Mouse (Mus musculus) cortical plate, adult 2 months (tissue): ENCODE results near the gene Thnsl2.

Experiments used
- CTCF ChIP-seq: fragments of 200-500 bp; IDR thresholded peaks from 2 replicates; pipeline ENCODE4 v1.5.1; 2011; ENCODE audit warnings: mild to moderate bottlenecking, control low read depth, low read length; ENCODE audit not compliant: insufficient read depth; ENCODE audit errors: extremely low read depth
- POLR2A ChIP-seq: fragments of 200-500 bp; IDR thresholded peaks from 2 replicates; pipeline ENCODE4 v1.6.1; 2011; ENCODE audit warnings: mild to moderate bottlenecking, low read length, control low read depth; ENCODE audit not compliant: insufficient read depth; ENCODE audit errors: extremely low read depth

GRCm38 (mm10) chr6:71126290-71126689 lies 17.9 kb downstream of the Thnsl2 start:
- TF ChIP-seq POLR2A (no peak), CTCF (no peak)
